Mouse (Mus musculus) bone marrow, adult 2 months (tissue): ENCODE measurements around the gene Cpox. TPM values are rescaled to one million over a fixed set of nuclear protein-coding genes. Genes with fewer than 3 reads are reported as not detected.
A peak's percentile ranks its signal among the peaks of the same experiment; 100 is the strongest.

Source experiments
- H3K27ac ChIP-seq: fragments of 200-500 bp; 2 replicates; pipeline ENCODE4 v1.5.1; 2012; ENCODE audit warnings: low read depth, mild to moderate bottlenecking, control low read depth, inconsistent platforms, low read length; ENCODE audit not compliant: control insufficient read depth, poor library complexity, insufficient read depth
- H3K4me1 ChIP-seq: fragments of 200-500 bp; 2 replicates; pipeline ENCODE4 v1.6.1; 2011; ENCODE audit warnings: low read length; ENCODE audit not compliant: control insufficient read depth, insufficient read depth
- H3K4me3 ChIP-seq: fragments of 200-500 bp; replicated peaks from 2 replicates; pipeline ENCODE3; 2011; ENCODE audit warnings: mild to moderate bottlenecking, low read depth, low read length, control low read depth; ENCODE audit not compliant: control insufficient read depth
- CTCF ChIP-seq: fragments of 200-500 bp; IDR thresholded peaks from 2 replicates; pipeline ENCODE4 v1.5.1; 2011; ENCODE audit warnings: low read length, control low read depth; ENCODE audit not compliant: control insufficient read depth, insufficient read depth
- POLR2A ChIP-seq: fragments of 200-500 bp; IDR thresholded peaks from 2 replicates; pipeline ENCODE4 v1.6.1; 2011; ENCODE audit warnings: low read depth, mild to moderate bottlenecking, control low read depth, low read length, borderline replicate concordance; ENCODE audit not compliant: control insufficient read depth
- WGBS: fragments of 180-500 bp; shearing (Covaris S2); methylation state at CpG from one replicate; pipeline ENCODE4 v1.1.7; 2018; 5-methylcytosine and 5-hydroxymethylcytosine counted together
- polyA plus RNA-seq: library from polyadenylated mRNA; stranded (reverse); fragments of >200 nt; gene quantifications from 2 replicates; pipeline ENCODE4 v1.2.4, GENCODE M21; 2011; ENCODE audit warnings: low replicate concordance; ENCODE audit not compliant: missing spikeins, insufficient read depth, insufficient read length

The Cpox gene
- polyA plus RNA-seq, 1 experiment, result 68.6 TPM

- WGBS, result 86% methylated on average over 4 of the region's 4 CpGs
These were observed 13.8 kb downstream of the Cpox start for GRCm38 (mm10) chr16:58683911-58684310.

GRCm38 (mm10) chr16:58684537-58684936 is 14.4 kb downstream of the Cpox start:
- H3K4me1 ChIP-seq, result no peaks in the 10 kb centered on the region; the same call in 1 of the 2 replicates
- no peak overlapping the region for H3K27ac ChIP-seq
- TF ChIP-seq CTCF (no peak), POLR2A (no peak)
- no peak overlapping the region for H3K4me3 ChIP-seq

More at GRCm38 (mm10) chr16:58683911-58684310, 13.8 kb downstream of the Cpox start:
- no peaks in the 10 kb centered on the region; the same call in 1 of the 2 replicates for H3K4me1 ChIP-seq
- H3K4me3 ChIP-seq, result no peak overlapping the region
- TF ChIP-seq POLR2A, result no peak
- H3K27ac ChIP-seq, result no peak overlapping the region

GRCm38 (mm10) chr16:58685548-58686537 is 15.8 kb downstream of the Cpox start:
- 26% methylated on average over 20 of the region's 20 CpGs for whole genome bisulfite sequencing
- Histone ChIP-seq H3K4me3 (peak overlapping the region; percentile 40), H3K27ac (peak overlapping the region; percentile 61), H3K4me1 (no peaks in the 10 kb centered on the region; the same call in 1 of the 2 replicates)
- TF ChIP-seq POLR2A, result no peak
- TF ChIP-seq CTCF, result no peak

GRCm38 (mm10) chr16:58688534-58688933 is 18.4 kb downstream of the Cpox start:
- WGBS, result 95% methylated on average over 1 of the region's 1 CpGs
- Histone ChIP-seq H3K27ac (no peak overlapping the region), H3K4me1 (no peaks in the 10 kb centered on the region; the same call in 1 of the 2 replicates), H3K4me3 (no peak overlapping the region)
- no peak for TF ChIP-seq POLR2A
- no peak for TF ChIP-seq CTCF

- TF ChIP-seq POLR2A, result no peak
- no peak for TF ChIP-seq CTCF
- WGBS, result 48% methylated on average over 5 of the region's 5 CpGs
- H3K27ac ChIP-seq, result no peak overlapping the region
- no peak overlapping the region for H3K4me3 ChIP-seq
- no peaks in the 10 kb centered on the region; the same call in 1 of the 2 replicates for H3K4me1 ChIP-seq
These were observed 19.6 kb downstream of the Cpox start for GRCm38 (mm10) chr16:58689555-58690169.

GRCm38 (mm10) chr16:58690322-58690732 is 20.2 kb downstream of the Cpox start:
- TF ChIP-seq POLR2A (no peak), CTCF (no peak)
- no peaks in the 10 kb centered on the region; the same call in 1 of the 2 replicates for H3K4me1 ChIP-seq
- 11% methylated on average over 5 of the region's 5 CpGs for WGBS
- H3K4me3 ChIP-seq, result no peak overlapping the region
- H3K27ac ChIP-seq, result peak overlapping the region; percentile 24; the same call in 1 of the 2 replicates

- TF ChIP-seq POLR2A, result no peak
- no peak for TF ChIP-seq CTCF
- Histone ChIP-seq H3K4me1 (no peaks in the 10 kb centered on the region; the same call in 1 of the 2 replicates), H3K4me3 (no peak overlapping the region), H3K27ac (no peak overlapping the region)
- WGBS, result 80% methylated on average over 5 of the region's 5 CpGs
These were observed 24.0 kb downstream of the Cpox start for GRCm38 (mm10) chr16:58694091-58694490.

- Histone ChIP-seq H3K4me1 (no peaks in the 10 kb centered on the region), H3K4me3 (no peak overlapping the region), H3K27ac (no peak overlapping the region)
- WGBS, result 81% methylated on average over 3 of the region's 3 CpGs
- no peak for TF ChIP-seq CTCF
- no peak for TF ChIP-seq POLR2A
These were observed 26.7 kb downstream of the Cpox start for GRCm38 (mm10) chr16:58696796-58697195.
